Mouse (Mus musculus): ENCODE data around the gene Socs2. TPM values are rescaled to one million over a fixed set of nuclear protein-coding genes. Genes with fewer than 3 reads are reported as not detected.

Gene Socs2
- polyA plus RNA-seq, 1 experiment from 2014 or later, result 76.9 TPM

- WGBS, result 74% methylated on average over 4 of the region's 4 CpGs
- H3K27me3 ChIP-seq (replicated peaks), result no peaks in the 10 kb centered on the region
- H3K4me3 ChIP-seq (replicated peaks), result no peak overlapping the region
- H3K4me2 ChIP-seq (replicated peaks), result no peak overlapping the region
- H3K36me3 ChIP-seq, result no peaks in the 10 kb centered on the region
- H3K27ac ChIP-seq, result no peak overlapping the region
- no peaks in the 10 kb centered on the region for H3K9me3 ChIP-seq
- no peak for ATAC-seq
- H3K4me1 ChIP-seq (replicated peaks), result no peaks in the 10 kb centered on the region; the same call in 1 of the 2 replicates
- no peak overlapping the region for H3K9ac ChIP-seq
These were observed 31.2 kb downstream of the Socs2 start for GRCm38 (mm10) chr10:95385801-95386203.

GRCm38 (mm10) chr10:95385081-95385480, 31.9 kb downstream of the Socs2 start:
- no peak overlapping the region for H3K27ac ChIP-seq
- no peak overlapping the region for H3K9ac ChIP-seq
- H3K9me3 ChIP-seq, result no peaks in the 10 kb centered on the region
- WGBS, result 85% methylated on average over 1 of the region's 1 CpGs
- ATAC-seq, result no peak
- no peak overlapping the region for H3K4me2 ChIP-seq (replicated peaks)
- H3K36me3 ChIP-seq, result no peaks in the 10 kb centered on the region
- H3K4me1 ChIP-seq (replicated peaks), result no peaks in the 10 kb centered on the region; the same call in 1 of the 2 replicates
- no peak overlapping the region for H3K4me3 ChIP-seq (replicated peaks)
- H3K27me3 ChIP-seq (replicated peaks), result no peaks in the 10 kb centered on the region

GRCm38 (mm10) chr10:95384446-95384845, 32.5 kb downstream of the Socs2 start:
- Histone ChIP-seq H3K9ac (no peak overlapping the region), H3K4me3 (replicated peaks) (no peak overlapping the region), H3K9me3 (no peaks in the 10 kb centered on the region), H3K4me1 (replicated peaks) (no peaks in the 10 kb centered on the region; the same call in 1 of the 2 replicates), H3K27me3 (replicated peaks) (no peaks in the 10 kb centered on the region), H3K27ac (no peak overlapping the region), H3K4me2 (replicated peaks) (no peak overlapping the region), H3K36me3 (no peaks in the 10 kb centered on the region)
- ATAC-seq, result no peak
- 88% methylated on average over 8 of the region's 8 CpGs for WGBS

- H3K27ac ChIP-seq, result no peak overlapping the region
- no peaks in the 10 kb centered on the region for H3K9me3 ChIP-seq
- 87% methylated on average over 6 of the region's 6 CpGs for WGBS
- H3K4me1 ChIP-seq (replicated peaks), result no peaks in the 10 kb centered on the region
- no peak for ATAC-seq
- no peaks in the 10 kb centered on the region for H3K27me3 ChIP-seq (replicated peaks)
- no peaks in the 10 kb centered on the region for H3K36me3 ChIP-seq
- no peak overlapping the region for H3K4me2 ChIP-seq (replicated peaks)
- H3K4me3 ChIP-seq (replicated peaks), result no peak overlapping the region
- H3K9ac ChIP-seq, result no peak overlapping the region
These were observed 43.6 kb downstream of the Socs2 start for GRCm38 (mm10) chr10:95373340-95373739.

- H3K4me2 ChIP-seq (replicated peaks), result no peak overlapping the region
- no peaks in the 10 kb centered on the region for H3K9me3 ChIP-seq
- no peaks in the 10 kb centered on the region for H3K27me3 ChIP-seq (replicated peaks)
- no peak overlapping the region for H3K4me3 ChIP-seq (replicated peaks)
- no peaks in the 10 kb centered on the region for H3K4me1 ChIP-seq (replicated peaks)
- ATAC-seq, result no peak
- H3K9ac ChIP-seq, result no peak overlapping the region
- no peaks in the 10 kb centered on the region for H3K36me3 ChIP-seq
- WGBS, result 78% methylated on average over 3 of the region's 3 CpGs
- H3K27ac ChIP-seq, result no peak overlapping the region
These were observed 45.0 kb downstream of the Socs2 start for GRCm38 (mm10) chr10:95371942-95372341.

GRCm38 (mm10) chr10:95369190-95369589, 47.8 kb downstream of the Socs2 start:
- H3K4me1 ChIP-seq (replicated peaks), result no peaks in the 10 kb centered on the region
- H3K36me3 ChIP-seq, result no peaks in the 10 kb centered on the region
- no peaks in the 10 kb centered on the region for H3K9me3 ChIP-seq
- H3K27me3 ChIP-seq (replicated peaks), result no peaks in the 10 kb centered on the region
- no peak overlapping the region for H3K9ac ChIP-seq
- no peak for ATAC-seq
- H3K27ac ChIP-seq, result no peak overlapping the region
- no peak overlapping the region for H3K4me3 ChIP-seq (replicated peaks)
- no peak overlapping the region for H3K4me2 ChIP-seq (replicated peaks)

GRCm38 (mm10) chr10:95368151-95368550, 48.8 kb downstream of the Socs2 start:
- no peak overlapping the region for H3K4me2 ChIP-seq (replicated peaks)
- H3K9me3 ChIP-seq, result no peaks in the 10 kb centered on the region
- 85% methylated on average over 14 of the region's 14 CpGs for WGBS
- ATAC-seq, result no peak
- H3K4me3 ChIP-seq (replicated peaks), result no peak overlapping the region
- H3K27me3 ChIP-seq (replicated peaks), result no peaks in the 10 kb centered on the region
- no peak overlapping the region for H3K27ac ChIP-seq
- no peaks in the 10 kb centered on the region for H3K36me3 ChIP-seq
- no peaks in the 10 kb centered on the region for H3K4me1 ChIP-seq (replicated peaks)
- H3K9ac ChIP-seq, result no peak overlapping the region

GRCm38 (mm10) chr10:95367661-95368089, 49.3 kb downstream of the Socs2 start:
- no peak overlapping the region for H3K9ac ChIP-seq
- H3K27ac ChIP-seq, result no peak overlapping the region
- no peak for ATAC-seq
- no peak overlapping the region for H3K4me2 ChIP-seq (replicated peaks)
- no peaks in the 10 kb centered on the region for H3K27me3 ChIP-seq (replicated peaks)
- H3K4me1 ChIP-seq (replicated peaks), result no peaks in the 10 kb centered on the region
- WGBS, result 88% methylated on average over 9 of the region's 9 CpGs
- no peaks in the 10 kb centered on the region for H3K9me3 ChIP-seq
- H3K4me3 ChIP-seq (replicated peaks), result no peak overlapping the region
- no peaks in the 10 kb centered on the region for H3K36me3 ChIP-seq

- Histone ChIP-seq H3K27me3 (replicated peaks) (no peaks in the 10 kb centered on the region), H3K27ac (no peak overlapping the region), H3K9ac (no peak overlapping the region), H3K4me2 (replicated peaks) (no peak overlapping the region), H3K9me3 (no peaks in the 10 kb centered on the region), H3K4me1 (replicated peaks) (no peaks in the 10 kb centered on the region), H3K36me3 (no peaks in the 10 kb centered on the region), H3K4me3 (replicated peaks) (no peak overlapping the region)
- 69% methylated on average over 7 of the region's 7 CpGs for WGBS
- no peak for ATAC-seq
These were observed 49.7 kb downstream of the Socs2 start for GRCm38 (mm10) chr10:95367241-95367640.

- no peaks in the 10 kb centered on the region for H3K9me3 ChIP-seq
- no peak for ATAC-seq
- no peak overlapping the region for H3K4me2 ChIP-seq (replicated peaks)
- H3K4me1 ChIP-seq (replicated peaks), result no peaks in the 10 kb centered on the region
- 33% methylated on average over 2 of the region's 2 CpGs for WGBS
- no peak overlapping the region for H3K9ac ChIP-seq
- H3K36me3 ChIP-seq, result no peaks in the 10 kb centered on the region
- H3K27me3 ChIP-seq (replicated peaks), result no peaks in the 10 kb centered on the region
- no peak overlapping the region for H3K4me3 ChIP-seq (replicated peaks)
- H3K27ac ChIP-seq, result no peak overlapping the region
These were observed 54.7 kb downstream of the Socs2 start for GRCm38 (mm10) chr10:95362326-95362725.

- Histone ChIP-seq H3K27ac (no peak overlapping the region), H3K27me3 (replicated peaks) (no peaks in the 10 kb centered on the region), H3K9me3 (no peaks in the 10 kb centered on the region), H3K4me3 (replicated peaks) (no peak overlapping the region), H3K4me1 (replicated peaks) (no peaks in the 10 kb centered on the region), H3K9ac (no peak overlapping the region), H3K4me2 (replicated peaks) (no peak overlapping the region), H3K36me3 (no peaks in the 10 kb centered on the region)
- 82% methylated on average over 12 of the region's 12 CpGs for WGBS
- no peak for ATAC-seq
These were observed 55.6 kb downstream of the Socs2 start for GRCm38 (mm10) chr10:95361260-95361841.

GRCm38 (mm10) chr10:95360048-95360447, 56.9 kb downstream of the Socs2 start:
- Histone ChIP-seq H3K9ac (no peak overlapping the region), H3K9me3 (no peaks in the 10 kb centered on the region), H3K4me1 (replicated peaks) (0 out of 2 replicates have a peak, but pooled peaks cover 2% of the 10 kb centered on the region), H3K27me3 (replicated peaks) (no peaks in the 10 kb centered on the region), H3K4me2 (replicated peaks) (no peak overlapping the region), H3K27ac (no peak overlapping the region), H3K4me3 (replicated peaks) (no peak overlapping the region), H3K36me3 (no peaks in the 10 kb centered on the region)
- 83% methylated on average over 5 of the region's 5 CpGs for WGBS
- no peak for ATAC-seq

- ATAC-seq, result no peak
- Histone ChIP-seq H3K4me2 (replicated peaks) (no peak overlapping the region), H3K4me1 (replicated peaks) (0 out of 2 replicates have a peak, but pooled peaks cover 2% of the 10 kb centered on the region), H3K27ac (no peak overlapping the region), H3K9me3 (no peaks in the 10 kb centered on the region), H3K27me3 (replicated peaks) (no peaks in the 10 kb centered on the region), H3K36me3 (no peaks in the 10 kb centered on the region), H3K9ac (no peak overlapping the region), H3K4me3 (replicated peaks) (no peak overlapping the region)
- WGBS, result 80% methylated on average over 3 of the region's 3 CpGs
These were observed 59.3 kb downstream of the Socs2 start for GRCm38 (mm10) chr10:95357721-95358120.
